Mouse (Mus musculus): ENCODE results near the gene B4galnt1.

DNA sequence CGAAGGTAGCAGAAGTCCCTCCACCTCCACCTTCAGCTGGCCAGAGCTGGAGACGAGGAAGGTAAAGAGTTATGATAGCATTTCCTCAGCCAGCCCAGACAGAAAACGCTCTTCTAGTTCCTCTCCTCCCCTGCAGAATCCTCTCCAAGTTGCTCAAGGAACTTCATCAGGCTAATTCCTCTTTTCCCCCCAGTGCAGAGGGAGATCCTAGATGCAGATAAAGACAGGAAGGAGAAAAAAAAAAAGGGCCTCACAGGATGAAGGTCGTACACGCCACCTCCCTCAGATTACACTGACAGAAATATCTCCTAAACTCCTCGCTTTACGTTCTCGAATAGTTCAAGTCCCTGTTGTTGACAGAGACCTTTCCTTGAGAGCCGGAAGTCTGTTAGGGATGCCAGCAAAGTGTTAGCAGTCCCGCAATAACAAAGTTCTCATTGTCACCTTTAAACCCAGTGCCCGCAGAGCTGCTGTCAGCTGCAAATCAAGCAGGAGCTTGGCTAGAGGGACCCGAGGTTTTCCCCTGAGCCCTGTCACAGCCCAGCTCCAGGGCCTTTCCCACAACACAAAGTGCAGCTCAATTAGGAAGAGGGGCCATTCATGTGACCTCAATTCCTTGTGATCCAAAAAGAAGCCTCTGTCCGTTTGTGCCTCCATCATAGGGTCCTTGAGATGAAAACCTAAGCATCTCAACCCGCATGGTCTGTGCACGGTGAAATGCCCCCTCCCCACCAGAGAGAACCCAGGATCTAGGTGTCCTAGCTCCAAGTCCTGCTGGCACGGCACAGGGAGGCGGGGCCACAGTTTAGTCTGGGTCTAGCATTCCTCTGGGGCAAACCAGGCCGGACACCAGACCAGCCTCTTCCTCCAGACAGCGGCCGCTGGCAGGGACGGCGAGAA, 29.7 kb downstream of the B4galnt1 start:
- TF ChIP-seq GATA1 (IDR thresholded peaks at IDR 0.05; ENCODE audit: borderline replicate concordance, low read length): no peak
- no peak for TF ChIP-seq FLI1 (IDR thresholded peaks at IDR 0.05; ENCODE audit: low read length)
